Mouse (Mus musculus) heart, postnatal 25 days (tissue): ENCODE data around the gene Phrf1. TPM values are rescaled to one million over a fixed set of nuclear protein-coding genes. Genes with fewer than 3 reads are reported as not detected.

Source experiments
- DNase-seq: peaks from one replicate; pipeline ENCODE4 v3.0.0; 2022; ENCODE audit warnings: low spot score
- intact Hi-C: fragments of 180-260 bp; cut with DNase I; formaldehyde crosslinking; loops from one replicate; pipeline ENCODE4 v1.15.1; 2025
- total RNA-seq, 2 experiments: library from RNA; stranded (reverse); gene quantifications; 2 replicates each; pipeline ENCODE4 v1.2.3; 2021

Gene Phrf1
- total RNA-seq, 2 experiments from 2014 or later = 29.8 to 31.6 TPM

DNA sequence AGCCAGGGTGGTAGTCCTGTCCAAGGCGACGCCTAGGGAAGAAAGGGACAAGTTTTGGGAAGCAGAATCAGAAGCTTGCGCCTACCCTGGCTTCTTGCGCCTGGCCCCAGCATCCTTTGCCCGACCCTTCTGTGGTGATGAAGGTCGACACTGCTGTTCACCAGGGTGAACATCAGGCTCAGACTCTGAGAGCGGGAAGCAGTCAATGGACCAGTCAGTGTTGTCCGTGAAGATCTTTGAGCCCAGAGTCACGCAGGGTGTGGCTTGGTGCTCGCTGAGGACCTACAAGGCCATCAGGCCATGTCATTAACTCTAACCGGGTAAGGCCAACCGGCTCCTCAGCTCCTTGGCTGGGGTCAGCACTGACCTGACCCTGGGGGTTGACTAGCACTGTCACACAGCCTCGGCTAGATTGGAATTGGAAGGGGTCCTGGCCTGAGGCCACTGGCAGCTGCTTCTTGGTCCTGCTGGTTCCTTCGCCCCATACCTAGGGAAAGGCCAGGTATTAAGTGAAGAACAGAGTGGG is 17.9 kb upstream of the Phrf1 start:
- intact Hi-C loops = no loop called here
- DNase-seq = no peak

DNA sequence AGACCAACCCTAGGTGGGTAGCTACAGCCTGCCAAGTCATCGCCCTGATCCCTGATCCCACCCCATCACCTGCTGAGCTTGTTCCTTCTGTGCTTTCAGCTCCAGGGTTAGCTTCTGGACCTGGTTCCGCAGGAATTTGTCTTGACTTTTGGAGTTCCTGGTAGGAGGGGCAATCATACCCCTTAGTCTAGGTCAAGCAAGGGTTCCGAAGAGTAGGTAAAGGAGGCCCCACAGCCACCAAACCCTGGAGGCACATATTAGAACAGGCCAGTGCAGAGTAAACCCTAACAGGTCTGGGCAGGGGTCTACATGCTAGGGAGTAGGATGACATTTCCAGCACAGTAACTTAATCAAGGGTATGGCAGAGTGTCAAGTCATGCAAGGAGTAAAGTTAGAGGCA is 15.5 kb upstream of the Phrf1 start:
- no peak for DNase-seq
- intact Hi-C loops = no loop called here

- no peak for DNase-seq
- intact Hi-C loops = no loop called here
Measured at GRCm38 (mm10) chr7:141213605-141214235, 14.9 kb upstream of the Phrf1 start, which contains the start of gene Lmntd2. Lmntd2 (minus strand) TSS chr7:141214080.

- intact Hi-C loops = no loop called here
- DNase-seq = no peak
Measured at GRCm38 (mm10) chr7:141214310-141214709, 14.3 kb upstream of the Phrf1 start.

DNA sequence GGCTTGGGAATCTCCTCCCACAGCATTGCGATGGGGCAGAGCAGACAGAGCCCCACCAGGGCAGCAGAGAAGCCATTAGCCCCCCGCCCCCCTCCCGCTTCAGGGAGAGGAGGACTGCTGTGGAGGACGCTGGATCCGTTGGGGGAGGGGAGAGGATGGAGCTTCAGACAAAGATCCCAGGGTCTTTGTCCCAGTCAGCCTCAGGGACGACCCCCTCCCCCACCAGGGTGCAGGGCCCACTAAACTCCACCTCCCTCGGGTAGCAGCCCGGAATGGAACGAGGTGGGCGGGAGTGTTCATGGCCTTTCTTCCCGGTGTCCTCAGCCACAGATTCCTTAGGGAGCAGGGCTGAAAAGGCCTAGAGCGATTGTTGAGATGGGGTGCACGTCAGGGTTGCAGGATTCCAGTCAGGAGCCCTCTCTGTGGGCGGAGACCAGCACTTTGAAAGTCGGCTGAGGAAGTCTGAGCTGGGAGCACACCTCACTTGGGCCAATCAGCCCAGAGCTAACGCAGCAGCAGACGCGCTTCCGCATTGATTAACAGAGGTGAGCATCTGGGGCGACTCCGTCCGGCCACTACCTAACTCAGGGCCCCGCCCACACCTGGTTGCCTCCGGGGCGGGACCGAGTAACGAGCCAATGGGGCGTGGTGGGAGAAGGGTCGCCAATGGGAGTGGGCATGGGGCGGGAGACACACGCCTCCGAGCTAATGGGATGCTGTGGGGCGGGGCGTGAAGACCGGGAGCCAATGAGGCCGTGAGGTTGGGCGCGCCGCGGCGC is 13.3 kb upstream of the Phrf1 start, which contains the start of gene Rassf7:
Rassf7 (plus strand) TSS at position 760 of the 779 bp plus-strand sequence.
- DNase-seq = peak; percentile 76
- intact Hi-C loops = no loop called here

DNA sequence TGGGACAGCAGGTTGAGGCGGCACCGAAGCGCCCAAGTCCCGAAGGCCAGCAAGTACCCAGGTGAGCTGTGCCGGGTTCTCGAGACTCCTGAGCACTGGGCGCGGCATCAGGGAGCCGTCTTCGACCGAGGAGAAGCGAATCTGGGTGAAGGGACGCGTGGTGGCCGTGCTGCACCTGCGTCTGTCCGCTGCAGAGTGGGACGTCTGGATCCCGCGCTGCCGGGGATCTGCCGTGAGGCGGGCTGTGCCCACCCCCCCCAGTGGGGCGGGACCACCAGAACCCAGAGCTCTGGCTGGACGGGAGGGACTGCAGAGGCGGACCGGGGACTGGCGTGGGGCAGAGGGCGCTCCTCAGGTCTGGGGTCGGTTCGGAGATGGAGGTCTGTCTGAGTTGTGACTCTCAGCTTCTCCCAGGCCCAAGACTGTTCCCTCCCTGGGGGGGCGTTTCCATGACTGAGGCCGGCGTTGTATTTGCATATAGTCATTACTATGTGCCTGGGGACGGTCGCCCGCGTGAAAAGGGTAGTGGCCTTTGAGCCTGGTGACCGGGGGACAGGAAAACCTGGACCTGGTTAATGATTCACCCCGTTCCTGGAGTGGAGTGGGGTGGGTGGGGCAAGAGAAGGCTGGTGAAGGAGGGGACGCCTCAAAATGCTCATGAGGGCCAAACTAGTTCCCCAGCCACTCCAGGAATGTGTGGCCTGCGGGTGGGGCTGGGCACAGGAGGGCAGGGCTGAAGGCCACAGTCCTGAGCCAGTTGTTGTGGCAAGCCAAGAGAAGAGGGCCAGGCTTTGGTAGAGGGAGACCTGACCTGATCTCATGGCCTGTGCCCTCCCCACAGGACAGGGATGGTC is 12.5 kb upstream of the Phrf1 start:
- intact Hi-C loops = no loop called here
- DNase-seq = no peak

DNA sequence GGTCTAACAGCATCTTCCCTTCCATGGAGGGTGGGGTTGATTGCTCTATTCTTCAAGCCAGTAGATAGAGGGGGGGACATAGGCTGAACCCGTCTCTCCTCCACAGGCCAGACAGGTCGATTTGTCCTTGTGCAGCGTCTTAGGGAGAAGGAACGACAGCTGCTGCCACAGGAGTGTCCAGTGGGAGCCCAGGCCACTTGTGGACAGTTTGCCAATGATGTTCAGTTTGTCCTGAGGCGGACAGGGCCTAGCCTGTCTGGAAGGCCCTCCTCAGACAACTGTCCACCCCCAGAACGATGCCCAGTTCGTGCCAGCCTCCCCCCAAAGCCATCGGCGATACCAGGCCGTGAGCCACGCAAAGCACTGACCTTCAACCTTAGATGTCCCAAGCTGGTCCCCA is 11.7 kb upstream of the Phrf1 start:
- intact Hi-C loops = no loop called here
- no peak for DNase-seq

GRCm38 (mm10) chr7:141217343-141218013 is 11.1 kb upstream of the Phrf1 start:
- intact Hi-C loops = no loop called here
- DNase-seq = no peak

DNA sequence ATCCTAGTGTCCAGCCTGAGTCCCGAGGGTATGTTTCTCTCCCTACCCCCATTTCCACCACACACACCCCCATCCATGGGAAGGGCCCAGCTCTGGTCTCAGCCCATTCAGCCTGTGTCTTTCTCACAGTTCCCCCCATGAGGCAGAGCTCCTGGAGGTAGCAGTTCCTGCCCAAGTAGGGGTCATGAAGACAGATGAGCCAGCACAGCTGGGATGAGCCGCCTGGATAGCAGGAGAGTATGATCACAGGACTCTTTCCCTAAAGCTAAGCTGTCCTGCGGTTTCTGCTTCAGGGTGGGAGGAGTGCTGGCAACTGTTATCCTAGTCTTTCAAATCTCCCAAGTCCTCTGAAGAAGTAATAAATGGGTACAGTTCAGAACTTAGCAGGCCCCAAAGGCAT is 10.4 kb upstream of the Phrf1 start:
- intact Hi-C loops = no loop called here
- DNase-seq = no peak

DNA sequence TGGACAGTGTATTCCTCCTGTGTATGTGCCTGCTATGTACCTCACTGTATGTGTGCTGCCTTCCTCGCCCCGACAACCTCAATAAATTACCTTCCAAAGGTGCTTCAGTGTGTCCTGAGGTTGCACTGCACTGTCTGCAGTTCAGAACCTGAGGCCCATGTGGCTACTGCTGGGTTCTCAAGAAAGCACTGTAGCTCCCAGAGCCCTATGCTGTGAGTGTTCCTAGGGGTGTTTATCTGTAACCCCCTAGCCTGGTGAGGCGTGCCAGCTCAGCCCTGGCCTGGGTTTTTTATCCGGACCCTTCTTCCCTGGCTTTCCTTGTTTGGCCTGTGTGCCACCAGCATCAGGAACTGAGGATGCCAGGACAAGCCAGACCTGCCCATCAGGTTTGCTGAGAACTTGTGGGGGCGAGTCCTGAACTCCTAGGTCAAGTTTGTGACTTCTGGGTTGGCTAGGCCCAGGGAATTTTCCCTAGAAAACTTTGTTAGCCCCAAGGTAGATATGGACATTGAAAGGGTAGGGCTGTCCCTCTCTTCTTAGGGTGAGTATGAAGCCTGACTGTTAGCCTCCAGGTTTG is 9.9 kb upstream of the Phrf1 start:
- DNase-seq = no peak
- intact Hi-C loops = no loop called here

DNA sequence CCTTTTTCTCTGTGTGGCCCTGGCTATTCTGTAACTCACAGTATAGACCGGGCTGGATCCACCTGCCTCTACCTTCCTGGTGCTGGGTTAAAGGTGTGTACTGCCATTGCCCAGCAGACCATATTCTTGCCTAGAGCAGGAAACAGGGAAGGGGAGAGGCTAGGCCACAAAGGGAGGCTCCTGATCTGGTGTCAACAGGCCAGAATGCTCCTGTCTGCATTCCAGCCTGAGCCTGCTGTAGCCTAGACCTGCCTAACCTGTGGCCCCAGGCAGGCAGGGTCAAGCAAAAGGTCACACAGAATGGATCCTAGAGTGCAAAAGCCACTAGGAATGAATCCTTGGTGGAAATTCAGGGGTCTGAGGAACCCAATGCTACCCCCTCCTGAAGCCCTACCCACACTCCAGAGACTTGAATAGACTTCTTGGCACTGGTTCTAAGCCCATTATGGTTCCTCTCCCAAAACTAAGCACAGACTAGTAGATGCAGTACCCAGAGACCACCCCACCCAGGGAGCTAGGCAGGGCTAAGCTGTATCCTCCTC is 9.0 kb upstream of the Phrf1 start:
- DNase-seq = no peak
- intact Hi-C loops = no loop called here

DNA sequence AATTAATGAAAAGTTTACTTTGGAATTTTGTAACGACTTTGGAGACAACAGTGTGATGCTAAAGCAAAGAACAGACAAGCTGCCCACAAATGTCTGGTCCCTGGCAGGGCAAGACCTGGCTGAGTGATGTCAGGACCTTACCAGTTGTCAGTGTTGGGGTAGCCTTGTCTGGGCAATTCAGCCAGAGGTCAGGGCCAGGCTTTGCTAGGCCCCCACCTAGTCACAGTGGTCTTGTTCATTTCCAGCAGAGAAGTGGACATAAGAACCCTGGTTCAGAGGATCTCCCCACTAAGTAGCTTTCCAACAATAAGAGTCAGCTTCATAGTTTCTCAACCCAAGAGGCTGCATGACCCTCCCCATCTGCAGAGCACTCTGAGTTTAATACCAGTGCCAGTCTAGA is 8.2 kb upstream of the Phrf1 start:
- intact Hi-C loops = no loop called here
- no peak for DNase-seq

DNA sequence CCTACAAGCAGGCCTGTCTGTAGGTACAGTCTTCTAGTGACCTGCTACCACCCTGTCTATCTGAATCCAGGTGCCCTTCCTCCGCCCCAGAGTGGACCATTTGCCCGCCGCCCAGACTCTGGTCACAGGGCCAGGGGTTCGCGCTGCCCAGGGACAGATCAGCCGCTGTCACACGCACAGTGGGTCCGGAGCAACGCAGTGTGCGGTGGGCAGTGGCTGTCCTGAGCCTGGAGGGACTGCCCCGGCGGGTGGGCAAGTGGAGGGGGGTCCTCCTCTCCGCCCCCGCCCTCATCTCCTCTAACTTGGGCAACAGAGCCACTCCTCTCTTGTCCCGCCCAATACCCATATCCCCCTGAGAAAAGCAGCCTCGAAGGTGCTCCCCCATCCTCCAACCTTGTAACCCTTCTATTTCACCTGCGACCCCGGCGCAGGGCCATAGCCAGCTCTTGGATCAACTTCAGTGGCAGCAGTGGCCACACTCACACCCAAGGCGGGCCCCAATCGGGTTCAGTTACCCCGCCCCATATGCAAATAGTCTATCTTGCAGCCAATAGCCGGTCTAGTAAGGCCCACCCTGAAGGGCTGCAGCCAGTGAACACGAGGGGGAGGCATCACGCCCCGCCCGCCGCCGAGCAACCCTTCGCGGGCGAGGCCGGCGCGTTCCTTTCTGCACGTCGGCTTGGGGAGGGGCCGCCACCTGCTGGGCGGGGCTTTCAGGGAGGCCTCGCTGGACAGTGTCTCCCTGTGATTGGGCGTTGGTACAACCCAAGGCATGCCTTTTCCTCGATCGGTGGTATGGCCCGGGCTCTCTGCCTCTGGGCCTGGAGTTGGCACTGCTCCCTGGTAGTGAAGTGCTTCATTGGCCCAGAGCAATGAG is 7.1 kb upstream of the Phrf1 start:
- intact Hi-C loops = no loop called here
- peak; percentile 95 for DNase-seq

DNA sequence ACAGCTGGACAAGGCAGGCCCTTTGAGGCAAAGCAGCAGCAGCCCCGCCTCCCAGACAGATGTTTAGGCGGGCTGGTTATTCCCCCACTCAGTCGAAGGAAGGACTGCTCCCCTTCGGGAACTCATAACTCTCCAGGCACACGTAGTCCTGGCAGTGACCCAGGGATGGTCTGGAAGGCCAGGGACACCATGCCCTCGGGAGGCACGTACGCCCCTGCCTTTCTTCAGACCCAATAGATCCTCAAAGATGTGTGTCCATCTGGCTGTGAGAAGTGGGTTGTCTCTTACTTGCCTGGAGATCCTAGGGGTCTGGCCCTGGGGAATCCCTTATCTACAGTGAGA is 6.5 kb upstream of the Phrf1 start:
- intact Hi-C loops = no loop called here
- DNase-seq = no peak

- intact Hi-C loops = no loop called here
Measured at GRCm38 (mm10) chr7:141222696-141223215, 5.8 kb upstream of the Phrf1 start.

DNA sequence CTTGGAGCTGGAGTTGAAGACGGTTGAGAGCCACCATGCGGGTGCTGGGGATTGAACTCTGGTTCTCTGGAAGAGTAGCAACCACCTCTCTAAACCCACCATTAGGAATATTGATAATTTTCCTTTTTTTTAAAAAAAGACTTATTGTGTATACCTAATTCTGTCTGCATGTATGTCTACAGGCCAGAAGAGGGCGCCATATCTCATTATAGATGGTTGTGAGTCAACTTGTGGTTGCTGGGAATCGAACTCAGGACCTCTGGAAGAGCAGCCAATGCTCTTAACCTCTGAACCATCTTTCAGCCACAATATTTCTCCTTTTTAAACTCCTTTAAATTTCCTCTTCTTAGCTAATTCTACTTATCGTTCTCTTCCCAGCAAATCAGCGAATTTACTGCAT is 2.0 kb upstream of the Phrf1 start:
- intact Hi-C loops = no loop called here
- no peak for DNase-seq

More at GRCm38 (mm10) chr7:141222696-141223215, 5.8 kb upstream of the Phrf1 start:
- DNase-seq = no peak

DNA sequence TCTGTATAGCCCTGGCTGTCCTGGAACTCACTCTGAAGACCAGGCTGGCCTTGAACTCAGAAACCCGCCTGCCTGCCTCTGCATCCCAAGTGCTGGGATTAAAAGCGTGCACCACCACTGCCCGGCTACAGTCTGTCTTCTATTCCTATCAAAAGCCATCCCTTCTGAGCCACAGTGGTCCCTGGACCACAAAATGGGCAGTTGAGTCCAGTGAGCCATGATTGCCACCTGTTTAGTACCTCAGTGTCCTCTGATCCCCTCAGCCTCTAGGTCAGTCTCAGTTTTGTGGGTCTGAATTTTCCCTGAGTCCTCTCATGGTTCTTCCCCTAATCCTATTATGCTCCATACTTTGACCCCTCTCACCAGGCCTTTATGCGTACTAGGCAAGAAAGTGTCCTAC is 788 bp upstream of the Phrf1 start:
- no peak for DNase-seq
- intact Hi-C loops = loop anchor here (1.0 kb wide), 1 partner anchor 136 kb away; no protein-coding TSS in a partner anchor

GRCm38 (mm10) chr7:141229702-141230101 is 1.1 kb downstream of the Phrf1 start:
- intact Hi-C loops = no loop called here
- no peak for DNase-seq
